Mouse (Mus musculus): Measurements from ENCODE around the gene Ddx41.

- TF ChIP-seq CTCF (IDR thresholded peaks at IDR 0.05; ENCODE audit: control insufficient read depth, insufficient read depth, insufficient replicate concordance, low read depth, low read length), result no peak
- no peak for TF ChIP-seq POLR2A (IDR thresholded peaks at IDR 0.05; ENCODE audit: control insufficient read depth, low read depth, low read length)
Measured at GRCm38 (mm10) chr13:55522730-55523129, 13.7 kb downstream of the Ddx41 start.

Measured in testis, adult 2 months (tissue).